ENCODE assay signal across 8 mouse cellular contexts in the genomic region with DNA sequence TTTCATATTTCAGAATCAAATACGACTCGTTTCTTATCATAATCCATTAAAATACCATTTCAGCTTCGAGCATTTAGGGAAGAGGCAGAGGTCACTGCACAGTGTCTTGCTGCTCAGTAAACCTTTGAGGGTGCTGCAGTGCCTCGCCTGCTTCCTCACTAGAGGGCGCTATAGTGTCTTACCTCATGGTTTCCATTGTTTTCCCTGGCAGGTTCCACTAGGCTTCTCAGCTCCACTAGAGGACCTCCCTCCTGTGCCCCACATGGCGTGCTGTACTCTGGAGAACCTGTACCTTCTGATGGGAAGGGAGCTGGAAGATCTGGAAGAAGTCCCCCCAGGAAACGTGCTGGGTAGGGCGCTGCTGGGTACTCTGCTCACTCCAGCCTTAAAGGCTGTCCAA. TPM values are rescaled to one million over a fixed set of nuclear protein-coding genes. Genes with fewer than 3 reads are reported as not detected.
DNase-seq lines count a peak whose midpoint lies in the region; ATAC-seq and TF ChIP-seq lines count a peak whose summit lies in the region.

No protein-coding gene starts in this region.

- H3K9me3 ChIP-seq in hindbrain, postnatal 0 days (ENCODE audit: low read length), result no peaks in the 10 kb centered on the region
- H3K9me3 ChIP-seq in hindbrain, embryonic 12.5 days (replicated peaks), result no peaks in the 10 kb centered on the region
- no peaks in the 10 kb centered on the region for H3K9me3 ChIP-seq in midbrain, embryonic 11.5 days (ENCODE audit: control insufficient read depth, low read length)

- no peak for DNase-seq in hindbrain, postnatal 0 days (ENCODE audit: low spot score)
- DNase-seq in 3T3-L1 (ENCODE audit: low read depth, low spot score) (peak; percentile 27), MEL-GATA-1-ER (ENCODE audit: extremely low read depth, low read depth) (peak; percentile 51)
- DNase-seq in embryo, embryonic 9.5 days (ENCODE audit: extremely low spot score), result peak; percentile 17
- DNase-seq in midbrain, embryonic 11.5 days (ENCODE audit: low spot score, missing footprints), result no peak
- DNase-seq in adrenal gland, adult 8-10 months, result no peak
- no peak for DNase-seq in gastrocnemius, postnatal 4 days (ENCODE audit: low spot score in 2 of 2)

- TF ChIP-seq CTCF in hindbrain, postnatal 0 days (IDR thresholded peaks at IDR 0.05; ENCODE audit: low read depth), result peak; percentile 36

- no peak for ATAC-seq in hindbrain, postnatal 0 days
- no peak for ATAC-seq in hindbrain, embryonic 12.5 days (ENCODE audit: low FRiP score)
- ATAC-seq in midbrain, embryonic 11.5 days (ENCODE audit: low FRiP score), result no peak

- no peak overlapping the region for H3K4me2 ChIP-seq in hindbrain, postnatal 0 days (ENCODE audit: low read depth, low read length)
- H3K4me2 ChIP-seq in hindbrain, embryonic 12.5 days (replicated peaks), result no peak overlapping the region
- H3K4me2 ChIP-seq in midbrain, embryonic 11.5 days, result no peak overlapping the region

- H3K36me3 ChIP-seq in hindbrain, postnatal 0 days (ENCODE audit: insufficient read depth, low read length), result peaks cover 16% of the 10 kb centered on the region
- H3K36me3 ChIP-seq in hindbrain, embryonic 12.5 days, result peaks cover 52% of the 10 kb centered on the region
- peaks cover 4% of the 10 kb centered on the region; the same call in 1 of the 2 replicates for H3K36me3 ChIP-seq in midbrain, embryonic 11.5 days (ENCODE audit: control insufficient read depth, insufficient read depth, low read length)

- no peaks in the 10 kb centered on the region for H3K4me1 ChIP-seq in hindbrain, postnatal 0 days (ENCODE audit: insufficient read depth, low read length)
- H3K4me1 ChIP-seq in hindbrain, embryonic 12.5 days, result no peaks in the 10 kb centered on the region
- H3K4me1 ChIP-seq in midbrain, embryonic 11.5 days (ENCODE audit: control insufficient read depth, insufficient read depth, low read length), result no peaks in the 10 kb centered on the region

- 76% methylated on average over 8 of the region's 8 CpGs for WGBS in hindbrain, postnatal 0 days
- WGBS in hindbrain, embryonic 12.5 days, result 80% methylated on average over 8 of the region's 8 CpGs
- 76% methylated on average over 8 of the region's 8 CpGs for WGBS in midbrain, embryonic 11.5 days

- H3K27ac ChIP-seq in hindbrain, postnatal 0 days, result no peak overlapping the region
- no peak overlapping the region for H3K27ac ChIP-seq in hindbrain, embryonic 12.5 days
- no peak overlapping the region for H3K27ac ChIP-seq in midbrain, embryonic 11.5 days (ENCODE audit: low read depth, low read length)

- no peak overlapping the region for H3K9ac ChIP-seq in hindbrain, postnatal 0 days (replicated peaks; ENCODE audit: low read length)
- H3K9ac ChIP-seq in hindbrain, embryonic 12.5 days, result no peak overlapping the region
- H3K9ac ChIP-seq in midbrain, embryonic 11.5 days (ENCODE audit: low read length), result no peak overlapping the region

- H3K4me3 ChIP-seq in hindbrain, postnatal 0 days (ENCODE audit: low read length), result no peak overlapping the region
- H3K4me3 ChIP-seq in hindbrain, embryonic 12.5 days, result no peak overlapping the region
- H3K4me3 ChIP-seq in midbrain, embryonic 11.5 days (ENCODE audit: low read depth, low read length), result no peak overlapping the region

- no peaks in the 10 kb centered on the region for H3K27me3 ChIP-seq in hindbrain, postnatal 0 days (ENCODE audit: insufficient read depth, low read length)
- H3K27me3 ChIP-seq in hindbrain, embryonic 12.5 days, result no peaks in the 10 kb centered on the region
- no peaks in the 10 kb centered on the region for H3K27me3 ChIP-seq in midbrain, embryonic 11.5 days (ENCODE audit: control insufficient read depth, insufficient read depth, low read length)

RNA-seq across cellular contexts. Expression of a gene that starts 49.3 kb away (rescaled TPM):
- 8.3 and 14.1 TPM in 2 replicates for total RNA-seq in hindbrain, postnatal 0 days (2014; rRNA removed)
- polyA plus RNA-seq in hindbrain, postnatal 0 days (2015; fragmentation: Nextera tagmentation; extraction: Ambion mirVana), result 19.6 and 20.6 TPM in 2 replicates
- 19.3 and 22.1 TPM in 2 replicates for polyA plus RNA-seq in hindbrain, embryonic 12.5 days (2016; fragmentation: Nextera tagmentation; extraction: Ambion mirVana)
- polyA plus RNA-seq in midbrain, embryonic 11.5 days (2014; fragmentation: Nextera tagmentation; extraction: Ambion mirVana), result 18.9 and 20.8 TPM in 2 replicates
- total RNA-seq in adrenal gland, adult 8-10 months (2022), result 10 to 100 TPM; 17.3 to 25.8 (median 22.1) TPM
- 10 to 100 TPM; 14.5 to 19.9 TPM for total RNA-seq in gastrocnemius, postnatal 4 days (2021)

RNA-seq across cellular contexts. Expression of a gene that starts 49.3 kb away (rescaled TPM):
- 19.7 and 21.6 TPM in 2 replicates for total RNA-seq in hindbrain, postnatal 0 days (2014; rRNA removed)
- polyA plus RNA-seq in hindbrain, postnatal 0 days (2015; fragmentation: Nextera tagmentation; extraction: Ambion mirVana), result 37.2 and 44.8 TPM in 2 replicates
- polyA plus RNA-seq in hindbrain, embryonic 12.5 days (2016; fragmentation: Nextera tagmentation; extraction: Ambion mirVana), result 14.0 and 15.9 TPM in 2 replicates
- 5.8 and 8.2 TPM in 2 replicates for polyA plus RNA-seq in midbrain, embryonic 11.5 days (2014; fragmentation: Nextera tagmentation; extraction: Ambion mirVana)
- 1 to 10 TPM; 1.8 to 5.5 (median 3.3) TPM for total RNA-seq in adrenal gland, adult 8-10 months (2022)
- total RNA-seq in gastrocnemius, postnatal 4 days (2021), result 1 to 10 TPM; 3.0 to 3.3 TPM

Comparison
In these comparisons a context has a peak if more than half of its experiments do, and no peak if none do; other contexts are left out.
1. DNase-seq: peak in 3T3-L1 (single experiment), MEL-GATA-1-ER (single experiment) and embryo, embryonic 9.5 days (single experiment); none in hindbrain, postnatal 0 days (single experiment), midbrain, embryonic 11.5 days (single experiment), adrenal gland, adult 8-10 months (single experiment) and gastrocnemius, postnatal 4 days (0 of 2).